Mouse (Mus musculus) hindbrain, embryonic 16.5 days (tissue): ENCODE measurements around the gene Dpp6. TPM values are rescaled to one million over a fixed set of nuclear protein-coding genes. Genes with fewer than 3 reads are reported as not detected.
A peak's percentile ranks its signal among the peaks of the same experiment; 100 is the strongest.

Experiments used
- ATAC-seq: fragments of 200-750 bp; cut with Nextera tagmentation; 2 replicates; pipeline ENCODE4 v1.8.0; 2017; ENCODE audit warnings: moderate TSS enrichment, moderate library complexity
- H3K27ac ChIP-seq: fragments of 300-500 bp; sonication (generic); 2 replicates; pipeline ENCODE4 v1.5.1; 2014; ENCODE audit warnings: low read depth, mild to moderate bottlenecking, control low read depth, low read length, moderate library complexity
- H3K27me3 ChIP-seq: fragments of 300-500 bp; sonication (generic); replicated peaks from 2 replicates; pipeline ENCODE4 v1.6.1; 2014; ENCODE audit warnings: low read length; ENCODE audit not compliant: control insufficient read depth, insufficient read depth
- H3K36me3 ChIP-seq: fragments of 300-500 bp; sonication (generic); 2 replicates; pipeline ENCODE4 v1.6.1; 2014; ENCODE audit warnings: mild to moderate bottlenecking, low read length, moderate library complexity, mixed read lengths; ENCODE audit not compliant: control insufficient read depth, insufficient read depth
- H3K4me1 ChIP-seq: fragments of 300-500 bp; sonication (generic); 2 replicates; pipeline ENCODE4 v1.6.1; 2014; ENCODE audit warnings: low read depth, low read length; ENCODE audit not compliant: control insufficient read depth, insufficient read depth
- H3K4me2 ChIP-seq: fragments of 300-500 bp; sonication (generic); 2 replicates; pipeline ENCODE4 v1.6.1; 2014; ENCODE audit warnings: mild to moderate bottlenecking, low read length, control low read depth, moderate library complexity
- H3K4me3 ChIP-seq: fragments of 300-500 bp; sonication (generic); 2 replicates; pipeline ENCODE4 v1.5.1; 2014; ENCODE audit warnings: mild to moderate bottlenecking, low read length, control low read depth, moderate library complexity
- H3K9ac ChIP-seq: fragments of 300-500 bp; sonication (generic); 2 replicates; pipeline ENCODE4 v1.6.1; 2014; ENCODE audit warnings: low read depth, mild to moderate bottlenecking, control low read depth, low read length, moderate library complexity
- H3K9me3 ChIP-seq: fragments of 300-500 bp; sonication (generic); 2 replicates; pipeline ENCODE4 v1.6.1; 2014; ENCODE audit warnings: mild to moderate bottlenecking, low read length, moderate library complexity; ENCODE audit not compliant: control insufficient read depth
- WGBS: fragments of 180-500 bp; shearing (Covaris S2); extraction: QIAGEN DNeasy Blood & Tissue Kit; methylation state at CpG from one replicate; pipeline ENCODE4 v1.1.7; 2014; 5-methylcytosine and 5-hydroxymethylcytosine counted together
- polyA plus RNA-seq: library from polyadenylated mRNA; unstranded; fragments of >200 nt; fragmentation: Nextera tagmentation; extraction: Ambion mirVana; gene quantifications from 2 replicates; pipeline ENCODE4 v1.2.1, GENCODE M21; 2015

Gene Dpp6
- polyA plus RNA-seq, 1 experiment from 2014 or later = 97.0 TPM

DNA sequence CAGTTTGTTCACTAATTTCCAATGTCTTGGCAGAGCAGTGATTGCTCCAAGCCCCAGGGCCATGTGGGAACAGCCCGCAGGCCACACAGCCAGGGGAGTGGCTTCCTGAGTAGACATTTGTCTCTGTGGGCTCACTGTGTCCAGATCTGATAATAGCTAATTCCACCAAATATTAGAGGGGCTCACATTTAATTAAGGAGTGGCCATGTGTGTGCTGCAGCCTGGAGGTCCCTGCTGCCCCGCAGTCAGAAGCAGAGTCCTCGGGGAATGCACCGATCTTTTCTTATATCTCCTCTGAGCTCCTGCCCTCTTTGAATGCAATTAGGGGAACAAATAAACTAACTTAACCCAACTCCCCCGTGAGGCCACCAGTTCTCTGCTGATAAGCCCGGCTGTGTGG, 889.5 kb downstream of the Dpp6 start:
- H3K36me3 ChIP-seq = peaks cover 6% of the 10 kb centered on the region; the same call in 1 of the 2 replicates
- ATAC-seq = no peak
- no peak overlapping the region for H3K27ac ChIP-seq
- no peak overlapping the region for H3K9ac ChIP-seq
- no peak overlapping the region for H3K4me2 ChIP-seq
- no peaks in the 10 kb centered on the region for H3K9me3 ChIP-seq
- H3K4me1 ChIP-seq = no peaks in the 10 kb centered on the region; the same call in 1 of the 2 replicates
- no peak overlapping the region for H3K4me3 ChIP-seq
- no peaks in the 10 kb centered on the region for H3K27me3 ChIP-seq
- 38% methylated on average over 6 of the region's 6 CpGs for WGBS

DNA sequence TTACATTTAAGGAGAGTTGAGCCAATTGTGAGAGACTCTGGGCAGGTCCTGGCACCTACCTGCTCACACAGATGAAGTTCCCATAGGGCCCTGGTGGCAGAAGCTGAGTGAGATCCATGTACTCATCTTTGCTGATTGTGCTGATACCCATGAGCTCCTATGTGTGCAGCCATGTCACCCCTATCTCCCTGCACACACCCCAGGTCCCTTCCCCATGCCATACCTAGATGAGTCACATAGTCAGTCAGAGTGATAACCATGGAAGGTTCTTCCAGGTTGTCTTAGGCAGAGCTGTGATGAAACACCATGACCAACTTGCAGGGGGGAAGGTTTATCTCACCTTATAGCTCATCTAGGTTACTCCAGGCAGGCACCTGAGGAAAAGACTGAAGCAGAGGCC, 890.3 kb downstream of the Dpp6 start:
- H3K4me2 ChIP-seq = no peak overlapping the region
- H3K4me3 ChIP-seq = no peak overlapping the region
- H3K27ac ChIP-seq = no peak overlapping the region
- H3K36me3 ChIP-seq = peaks cover 6% of the 10 kb centered on the region; the same call in 1 of the 2 replicates
- no peaks in the 10 kb centered on the region; the same call in 1 of the 2 replicates for H3K4me1 ChIP-seq
- no peak for ATAC-seq
- H3K9ac ChIP-seq = no peak overlapping the region
- H3K27me3 ChIP-seq = no peaks in the 10 kb centered on the region
- no peaks in the 10 kb centered on the region for H3K9me3 ChIP-seq

DNA sequence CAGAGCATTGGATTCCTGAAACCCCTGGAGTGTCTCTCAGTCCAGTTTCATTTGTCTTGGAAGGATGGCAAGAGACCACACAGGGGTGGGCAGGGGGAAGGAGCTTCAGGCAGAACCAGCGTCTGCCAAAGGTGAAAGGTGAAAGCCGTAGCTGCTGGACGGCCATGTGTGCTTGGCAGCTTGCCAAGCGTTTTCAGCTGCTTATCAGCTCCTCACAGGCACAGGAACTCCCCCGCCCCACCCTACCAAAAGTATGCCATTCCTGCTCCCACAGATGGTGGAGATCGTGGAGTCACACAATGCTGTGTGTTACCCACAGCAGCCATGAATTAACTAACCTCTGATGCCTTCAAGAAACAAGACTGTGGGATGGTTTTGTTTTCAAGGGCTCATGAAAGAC, 891.2 kb downstream of the Dpp6 start:
- H3K27ac ChIP-seq = no peak overlapping the region
- no peaks in the 10 kb centered on the region; the same call in 1 of the 2 replicates for H3K4me1 ChIP-seq
- H3K36me3 ChIP-seq = peaks cover 6% of the 10 kb centered on the region; the same call in 1 of the 2 replicates
- no peak overlapping the region for H3K4me2 ChIP-seq
- ATAC-seq = no peak
- H3K9ac ChIP-seq = no peak overlapping the region
- no peak overlapping the region for H3K4me3 ChIP-seq
- H3K9me3 ChIP-seq = no peaks in the 10 kb centered on the region
- no peaks in the 10 kb centered on the region for H3K27me3 ChIP-seq
- WGBS = 31% methylated on average over 6 of the region's 6 CpGs

DNA sequence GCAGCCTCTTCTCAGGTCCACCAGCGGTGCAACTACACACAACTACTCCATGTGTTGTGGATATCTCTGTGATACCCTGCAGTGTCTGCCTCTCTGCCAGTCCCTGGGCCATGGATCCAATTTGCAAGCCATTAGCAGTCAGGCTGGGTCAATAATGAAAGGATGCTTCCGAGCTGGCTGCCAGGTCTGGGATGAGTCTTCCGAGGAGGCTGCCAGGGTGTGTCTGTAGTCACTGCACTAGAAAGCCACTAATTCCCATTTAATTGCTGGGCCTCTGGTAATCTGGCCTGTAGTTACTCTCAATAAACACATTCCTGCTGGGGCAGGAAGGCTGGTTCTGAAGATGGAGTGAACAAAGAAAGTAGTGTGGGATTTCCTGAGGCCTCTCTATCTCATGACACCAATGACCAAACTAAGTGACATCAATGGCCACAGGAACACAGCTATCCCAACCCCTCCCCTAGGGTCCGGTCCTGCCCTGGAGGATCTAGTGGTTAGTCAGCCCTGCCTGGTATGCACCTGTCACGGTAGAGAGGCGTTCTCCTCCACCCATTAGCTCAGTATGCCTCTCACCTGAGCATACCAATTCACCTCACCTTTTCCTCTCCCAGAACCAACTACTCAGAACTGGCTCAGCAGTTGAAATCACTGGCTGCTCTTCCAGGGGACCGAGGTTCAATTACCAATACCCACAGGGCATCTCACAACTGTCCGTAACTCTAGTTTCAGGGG, 894.6 kb downstream of the Dpp6 start:
- Histone ChIP-seq H3K4me3 (no peak overlapping the region), H3K27ac (no peak overlapping the region), H3K36me3 (peaks cover 11% of the 10 kb centered on the region), H3K27me3 (no peaks in the 10 kb centered on the region), H3K4me1 (no peaks in the 10 kb centered on the region), H3K9ac (no peak overlapping the region), H3K9me3 (no peaks in the 10 kb centered on the region), H3K4me2 (no peak overlapping the region)
- WGBS = 71% methylated on average over 8 of the region's 8 CpGs
- ATAC-seq = no peak

DNA sequence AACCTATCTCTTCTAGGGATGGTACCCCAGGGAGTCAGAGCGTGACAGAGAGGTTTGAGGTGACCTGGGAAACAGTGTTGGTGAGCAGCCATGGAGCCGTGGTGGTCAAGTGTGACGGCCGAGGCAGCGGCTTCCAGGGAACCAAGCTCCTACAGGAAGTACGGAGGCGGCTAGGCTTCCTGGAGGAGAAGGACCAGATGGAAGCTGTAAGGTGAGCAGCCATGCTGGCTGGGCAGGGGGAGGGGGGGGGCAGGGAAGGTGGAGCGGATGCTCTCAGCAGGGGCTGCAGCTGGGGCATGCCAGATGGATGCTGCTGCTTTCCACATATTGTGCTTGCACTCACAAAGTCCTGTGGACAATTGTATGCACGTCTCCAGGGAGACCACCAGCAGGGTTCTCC, 897.4 kb downstream of the Dpp6 start:
- Histone ChIP-seq H3K9ac (no peak overlapping the region), H3K4me3 (no peak overlapping the region), H3K4me2 (no peak overlapping the region), H3K27ac (no peak overlapping the region), H3K27me3 (no peaks in the 10 kb centered on the region), H3K36me3 (peaks cover 11% of the 10 kb centered on the region), H3K9me3 (no peaks in the 10 kb centered on the region), H3K4me1 (no peaks in the 10 kb centered on the region)
- no peak for ATAC-seq
- WGBS = 63% methylated on average over 9 of the region's 9 CpGs

DNA sequence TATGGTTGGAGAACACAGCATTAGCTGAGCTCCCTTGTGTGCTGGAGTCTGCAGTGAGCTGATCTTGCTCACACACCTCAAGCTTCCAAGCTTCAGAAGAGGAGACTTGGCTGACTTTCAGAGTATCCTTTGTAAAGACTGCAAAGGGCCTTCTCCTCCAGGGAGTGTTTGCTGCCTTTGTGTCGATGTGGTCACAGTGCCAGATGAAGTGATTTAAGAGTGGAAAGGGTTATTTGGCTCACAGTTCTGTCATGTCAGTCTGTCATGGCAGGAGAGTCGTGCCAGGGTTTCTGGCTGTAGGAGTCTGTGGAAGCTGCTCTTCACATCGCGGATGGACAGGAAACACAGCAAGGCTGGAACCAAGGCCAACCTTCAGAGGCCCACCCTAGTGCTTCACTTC, 899.0 kb downstream of the Dpp6 start:
- WGBS = 70% methylated on average over 4 of the region's 4 CpGs
- H3K9me3 ChIP-seq = no peaks in the 10 kb centered on the region
- H3K36me3 ChIP-seq = peaks cover 5% of the 10 kb centered on the region
- H3K27me3 ChIP-seq = no peaks in the 10 kb centered on the region
- H3K9ac ChIP-seq = no peak overlapping the region
- H3K27ac ChIP-seq = no peak overlapping the region
- H3K4me1 ChIP-seq = no peaks in the 10 kb centered on the region
- ATAC-seq = peak; percentile 15; the same call in 1 of the 2 replicates
- no peak overlapping the region for H3K4me3 ChIP-seq
- no peak overlapping the region for H3K4me2 ChIP-seq

DNA sequence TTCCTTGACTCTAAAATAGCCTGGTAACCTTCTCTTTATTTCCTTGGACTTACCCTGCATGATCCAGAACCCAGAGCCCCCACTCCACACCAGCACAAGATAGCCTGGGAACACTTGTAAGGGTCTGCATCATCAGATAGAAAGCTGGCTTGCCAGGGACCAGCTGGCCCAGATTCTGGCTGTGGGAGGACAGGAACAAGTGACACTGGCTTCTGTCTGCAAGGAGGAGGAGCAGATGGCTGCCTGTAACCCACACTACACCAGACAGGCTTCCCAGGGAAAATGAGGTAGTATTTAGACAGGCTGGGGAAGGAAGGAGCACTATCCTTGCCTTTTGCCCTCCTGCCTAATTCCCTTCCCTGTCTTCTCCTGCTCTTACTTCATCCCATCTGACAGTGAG, 900.3 kb downstream of the Dpp6 start:
- H3K36me3 ChIP-seq = peaks cover 5% of the 10 kb centered on the region
- no peak overlapping the region for H3K9ac ChIP-seq
- no peak overlapping the region for H3K27ac ChIP-seq
- H3K4me3 ChIP-seq = no peak overlapping the region
- no peaks in the 10 kb centered on the region for H3K4me1 ChIP-seq
- ATAC-seq = no peak
- no peaks in the 10 kb centered on the region for H3K9me3 ChIP-seq
- no peaks in the 10 kb centered on the region for H3K27me3 ChIP-seq
- no peak overlapping the region for H3K4me2 ChIP-seq

DNA sequence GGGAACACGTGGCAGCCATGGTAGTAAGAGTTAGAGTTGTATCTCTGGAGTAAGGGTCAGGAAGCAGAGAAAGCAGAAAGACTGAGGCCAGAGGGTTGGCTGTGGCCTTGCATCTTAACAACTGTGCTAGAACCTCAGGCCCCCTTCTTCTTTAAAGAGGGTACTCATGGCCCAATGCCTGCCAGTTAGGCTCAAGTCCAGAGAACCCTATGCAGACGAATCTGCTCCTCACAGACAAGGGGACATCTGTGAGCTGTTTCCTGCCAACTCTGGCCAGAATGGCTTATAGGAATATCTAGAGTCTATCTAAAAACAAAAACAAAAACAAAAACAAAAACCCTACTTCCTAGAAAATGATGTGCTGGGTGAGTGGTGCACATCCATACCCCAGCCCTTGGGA, 902.3 kb downstream of the Dpp6 start:
- H3K27ac ChIP-seq = no peak overlapping the region
- H3K36me3 ChIP-seq = peaks cover 11% of the 10 kb centered on the region
- no peak overlapping the region for H3K4me3 ChIP-seq
- H3K4me1 ChIP-seq = no peaks in the 10 kb centered on the region
- 71% methylated on average over 2 of the region's 2 CpGs for WGBS
- H3K9me3 ChIP-seq = no peaks in the 10 kb centered on the region
- H3K4me2 ChIP-seq = no peak overlapping the region
- no peak overlapping the region for H3K9ac ChIP-seq
- H3K27me3 ChIP-seq = no peaks in the 10 kb centered on the region
- ATAC-seq = no peak

DNA sequence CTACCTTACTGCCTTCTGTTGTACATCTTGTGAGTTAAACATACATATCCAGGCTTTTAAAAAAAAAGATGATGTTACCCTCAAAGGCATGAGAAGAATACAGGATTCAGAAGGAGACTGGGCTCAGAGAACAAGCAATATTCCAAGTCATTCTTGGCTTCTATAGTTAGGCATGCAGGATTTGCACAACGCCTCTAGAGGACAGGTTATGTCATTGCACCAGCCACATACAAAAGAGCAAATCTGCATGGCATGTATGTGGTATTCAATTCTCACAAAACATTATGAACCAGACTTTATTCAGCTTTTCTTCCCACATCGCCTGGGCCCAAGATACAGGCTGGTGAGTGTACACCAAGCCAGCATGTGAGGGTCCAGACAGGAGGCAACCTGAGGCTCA, 907.5 kb downstream of the Dpp6 start:
- 26% methylated on average over 2 of the region's 2 CpGs for WGBS
- Histone ChIP-seq H3K4me2 (no peak overlapping the region), H3K9me3 (no peaks in the 10 kb centered on the region), H3K36me3 (peaks cover 20% of the 10 kb centered on the region), H3K9ac (no peak overlapping the region), H3K27ac (no peak overlapping the region), H3K4me3 (no peak overlapping the region), H3K27me3 (no peaks in the 10 kb centered on the region), H3K4me1 (no peaks in the 10 kb centered on the region)
- ATAC-seq = no peak
